Comparison of ENCODE assay signal across 28 mouse cellular contexts in genomic region chr11:92153124-92153523, GRCm38 (mm10).
"Had no signal": no experiment of that assay in that cellular context is flagged by ENCODE, and none has a peak within 500 bp of the region (broad histone marks: within the 10 kb centered on the region; RNA-seq: fewer than 3 reads in every experiment).

No protein-coding gene starts in this region.

- H3K4me1 ChIP-seq: heart, embryonic 12.5 days; hindbrain, embryonic 10.5 days; hindbrain, embryonic 12.5 days; intestine, embryonic 15.5 days; liver, embryonic 13.5 days; liver, embryonic 15.5 days had no signal

- H3K27me3 ChIP-seq: heart, embryonic 12.5 days; hindbrain, embryonic 12.5 days; intestine, embryonic 15.5 days; limb, embryonic 12.5 days; liver, embryonic 13.5 days; liver, embryonic 15.5 days had no signal

- DNase-seq: gastrocnemius, postnatal 14 days; gastrocnemius, postnatal 36 days; heart, adult 11 months; heart, adult 2 months; heart, postnatal 10 days; heart, postnatal 4 days; kidney, adult 18-20 months; kidney, adult 8-10 months; kidney, postnatal 10 days; kidney, postnatal 25 days; kidney, postnatal 4 days; liver; liver, embryonic 13.5 days; liver, postnatal 0 days had no signal

- H3K9me3 ChIP-seq: heart, embryonic 12.5 days; hindbrain, embryonic 10.5 days; hindbrain, embryonic 12.5 days; intestine, embryonic 15.5 days; limb, embryonic 10.5 days; limb, embryonic 12.5 days; liver, embryonic 13.5 days; liver, embryonic 15.5 days had no signal

- H3K9ac ChIP-seq: heart, embryonic 12.5 days; hindbrain, embryonic 12.5 days; hindbrain, embryonic 14.5 days; intestine, embryonic 15.5 days; limb, embryonic 12.5 days; liver, embryonic 13.5 days; liver, embryonic 15.5 days; liver, postnatal 0 days had no signal

- ATAC-seq: hindbrain, embryonic 16.5 days; inflammation-experienced regulatory T-cells, adult 6 months; intestine, embryonic 15.5 days; intestine, postnatal 0 days; liver, postnatal 0 days had no signal

- H3K27ac ChIP-seq: heart, adult 2 months; hindbrain, embryonic 10.5 days; hindbrain, embryonic 12.5 days; hindbrain, embryonic 14.5 days; intestine, embryonic 15.5 days; layer of hippocampus, adult 2 months; left cerebral cortex, adult 2 months; limb, embryonic 10.5 days; limb, embryonic 12.5 days; liver, embryonic 13.5 days; liver, embryonic 15.5 days had no signal

- H3K4me2 ChIP-seq: heart, embryonic 12.5 days; hindbrain, embryonic 12.5 days; hindbrain, embryonic 14.5 days; intestine, embryonic 15.5 days; limb, embryonic 12.5 days; liver, embryonic 11.5 days; liver, embryonic 13.5 days; liver, embryonic 15.5 days had no signal

- H3K36me3 ChIP-seq: heart, embryonic 12.5 days; hindbrain, embryonic 10.5 days; hindbrain, embryonic 12.5 days; intestine, embryonic 15.5 days; limb, embryonic 10.5 days; limb, embryonic 12.5 days; liver, embryonic 13.5 days; liver, embryonic 15.5 days had no signal

- H3K4me3 ChIP-seq: heart, adult 2 months; heart, embryonic 12.5 days; hindbrain, embryonic 10.5 days; hindbrain, embryonic 12.5 days; intestine, embryonic 15.5 days; layer of hippocampus, adult 2 months; left cerebral cortex, adult 2 months; limb, embryonic 10.5 days; limb, embryonic 12.5 days; liver, embryonic 13.5 days; liver, embryonic 15.5 days had no signal
